Mouse (Mus musculus): ENCODE results near the gene Fcer2a. TPM values are rescaled to one million over a fixed set of nuclear protein-coding genes. Genes with fewer than 3 reads are reported as not detected.
A peak's percentile ranks its signal among the peaks of the same experiment; 100 is the strongest.

The Fcer2a gene
- polyA plus RNA-seq (2016; fragmentation: Nextera tagmentation; extraction: Ambion mirVana) = 0.22 and 0.31 TPM in 2 replicates

GRCm38 (mm10) chr8:3694121-3694520 lies at the start of gene Fcer2a:
TSS of gene Fcer2a (minus strand) at chr8:3694175.
- Histone ChIP-seq H3K27me3 (ENCODE audit: insufficient read depth, poor library complexity, severe bottlenecking) (no peaks in the 10 kb centered on the region), H3K9me3 (peaks cover 1% of the 10 kb centered on the region; the same call in 1 of the 2 replicates), H3K4me3 (no peak within 1 kb of the TSS), H3K36me3 (no peaks in the 10 kb centered on the region), H3K27ac (no peak within 1 kb of the TSS), H3K4me1 (replicated peaks) (no peaks in the 10 kb centered on the region)
- no peak for DNase-seq (ENCODE audit: low spot score)
- 87% methylated on average over 3 of the region's 3 CpGs for WGBS

DNA sequence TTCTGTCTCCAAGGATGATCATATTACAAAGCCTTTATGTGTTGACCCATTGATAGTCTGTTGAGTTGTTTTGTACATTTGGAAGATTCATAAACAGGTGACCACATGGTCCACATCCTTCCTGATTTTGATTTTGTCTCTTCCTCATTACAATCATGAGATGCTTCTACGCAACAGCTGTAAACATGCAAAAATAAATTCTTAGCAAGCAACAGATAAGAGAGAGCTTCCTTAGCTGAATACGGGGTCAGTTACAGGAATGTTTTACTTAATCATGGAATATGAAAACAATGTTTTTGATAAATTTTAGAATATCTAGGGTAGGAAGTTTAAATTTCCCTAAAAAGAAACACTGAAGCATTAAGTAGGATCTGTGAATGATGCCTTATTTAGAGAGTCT lies 43.0 kb upstream of the Fcer2a start:
- no peaks in the 10 kb centered on the region for H3K36me3 ChIP-seq
- no peaks in the 10 kb centered on the region for H3K27me3 ChIP-seq (ENCODE audit: insufficient read depth, poor library complexity, severe bottlenecking)
- no peak for DNase-seq (ENCODE audit: low spot score)
- H3K27ac ChIP-seq = no peak overlapping the region
- WGBS = 88% methylated on average over 2 of the region's 2 CpGs
- H3K4me3 ChIP-seq = no peak overlapping the region
- H3K9me3 ChIP-seq = no peaks in the 10 kb centered on the region
- H3K4me1 ChIP-seq (replicated peaks) = no peaks in the 10 kb centered on the region

DNA sequence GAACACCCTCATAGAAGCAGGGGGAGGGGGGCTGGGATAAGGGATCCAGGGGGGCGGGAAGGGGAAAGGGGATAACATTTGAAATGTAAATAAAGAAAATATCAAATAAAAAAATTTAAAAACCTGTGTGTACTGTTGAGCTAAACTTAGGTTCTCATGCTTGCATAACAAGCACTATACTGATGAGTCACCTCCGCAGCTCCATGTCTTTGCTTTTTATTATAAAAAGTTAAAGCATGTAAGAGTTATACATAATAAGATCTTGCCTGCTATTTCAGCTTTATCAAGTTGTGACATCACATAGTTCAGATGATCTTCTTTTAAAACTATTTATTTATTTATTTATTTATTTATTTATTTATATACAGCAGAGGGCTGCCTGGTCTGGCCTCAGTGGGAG lies 41.6 kb upstream of the Fcer2a start:
- H3K4me1 ChIP-seq (replicated peaks) = no peaks in the 10 kb centered on the region
- no peaks in the 10 kb centered on the region for H3K36me3 ChIP-seq
- H3K27ac ChIP-seq = no peak overlapping the region
- H3K9me3 ChIP-seq = no peaks in the 10 kb centered on the region
- no peaks in the 10 kb centered on the region for H3K27me3 ChIP-seq (ENCODE audit: insufficient read depth, poor library complexity, severe bottlenecking)
- 90% methylated on average over 2 of the region's 2 CpGs for WGBS
- H3K4me3 ChIP-seq = no peak overlapping the region
- no peak for DNase-seq (ENCODE audit: low spot score)

GRCm38 (mm10) chr8:3734084-3734483 lies 40.1 kb upstream of the Fcer2a start:
- WGBS = 48% methylated on average over 1 of the region's 1 CpGs
- Histone ChIP-seq H3K9me3 (peaks cover under 1% of the 10 kb centered on the region; the same call in 1 of the 2 replicates), H3K36me3 (no peaks in the 10 kb centered on the region), H3K4me3 (no peak overlapping the region), H3K27ac (no peak overlapping the region), H3K4me1 (replicated peaks) (no peaks in the 10 kb centered on the region), H3K27me3 (ENCODE audit: insufficient read depth, poor library complexity, severe bottlenecking) (no peaks in the 10 kb centered on the region)
- DNase-seq (ENCODE audit: low spot score) = no peak

GRCm38 (mm10) chr8:3721041-3721440 lies 27.1 kb upstream of the Fcer2a start:
- Histone ChIP-seq H3K4me1 (replicated peaks) (0 out of 2 replicates have a peak, but pooled peaks cover 3% of the 10 kb centered on the region), H3K27me3 (ENCODE audit: insufficient read depth, poor library complexity, severe bottlenecking) (no peaks in the 10 kb centered on the region), H3K27ac (no peak overlapping the region), H3K4me3 (no peak overlapping the region), H3K9me3 (no peaks in the 10 kb centered on the region), H3K36me3 (no peaks in the 10 kb centered on the region)
- 69% methylated on average over 1 of the region's 1 CpGs for WGBS
- no peak for DNase-seq (ENCODE audit: low spot score)

DNA sequence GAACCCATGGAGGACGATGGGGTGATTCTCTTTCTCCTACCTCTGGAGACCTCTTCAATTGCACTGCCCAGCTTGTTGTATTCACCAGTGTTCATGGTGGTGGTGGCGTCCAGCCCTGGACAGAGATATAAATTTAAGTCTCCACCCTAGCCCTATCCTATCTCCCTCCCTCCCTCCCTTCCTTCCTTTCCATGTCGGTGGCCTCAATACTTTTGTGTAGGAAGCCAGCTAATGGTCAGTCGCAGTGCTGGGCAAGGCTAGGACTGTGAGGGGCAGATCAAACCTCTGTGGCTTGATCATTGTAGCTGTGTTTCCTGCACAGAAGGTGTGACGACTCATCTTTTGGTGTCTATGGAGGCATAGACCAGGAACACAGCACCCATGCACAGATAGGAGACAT lies 26.6 kb upstream of the Fcer2a start, which contains the start of gene Clec4g:
TSS of gene Clec4g (minus strand) at position 101 of the 400 bp plus-strand sequence.
- WGBS = 82% methylated on average over 5 of the region's 5 CpGs
- no peak within 1 kb of the TSS for H3K27ac ChIP-seq
- no peaks in the 10 kb centered on the region for H3K27me3 ChIP-seq (ENCODE audit: insufficient read depth, poor library complexity, severe bottlenecking)
- no peaks in the 10 kb centered on the region for H3K9me3 ChIP-seq
- H3K4me3 ChIP-seq = no peak within 1 kb of the TSS
- H3K4me1 ChIP-seq (replicated peaks) = 0 out of 2 replicates have a peak, but pooled peaks cover 3% of the 10 kb centered on the region
- DNase-seq (ENCODE audit: low spot score) = no peak
- H3K36me3 ChIP-seq = no peaks in the 10 kb centered on the region

DNA sequence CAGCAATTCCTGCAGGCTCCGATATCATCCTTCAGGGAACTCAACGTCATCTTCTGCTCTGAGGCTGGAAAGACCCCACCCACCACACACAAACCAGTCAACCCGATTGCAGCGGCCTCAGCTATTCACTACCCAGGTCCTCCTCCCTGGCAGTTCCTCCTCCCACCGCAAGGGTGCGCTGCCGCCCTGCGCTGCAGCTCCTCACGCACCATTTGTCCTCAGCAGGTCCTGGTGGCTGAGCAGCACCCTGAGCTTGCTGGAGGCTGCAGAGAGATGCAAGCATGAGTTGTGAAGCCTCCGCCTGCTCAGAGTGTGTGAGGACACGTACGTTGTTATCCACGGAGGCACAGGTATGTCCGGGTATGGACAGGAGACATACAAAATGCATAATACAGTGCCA lies 24.6 kb upstream of the Fcer2a start:
- Histone ChIP-seq H3K27me3 (ENCODE audit: insufficient read depth, poor library complexity, severe bottlenecking) (no peaks in the 10 kb centered on the region), H3K4me3 (no peak overlapping the region), H3K4me1 (replicated peaks) (0 out of 2 replicates have a peak, but pooled peaks cover 3% of the 10 kb centered on the region), H3K36me3 (no peaks in the 10 kb centered on the region), H3K9me3 (no peaks in the 10 kb centered on the region), H3K27ac (no peak overlapping the region)
- DNase-seq (ENCODE audit: low spot score) = peak; percentile 58
- WGBS = 17% methylated on average over 14 of the region's 14 CpGs

- H3K4me3 ChIP-seq = no peak overlapping the region
- no peaks in the 10 kb centered on the region for H3K27me3 ChIP-seq (ENCODE audit: insufficient read depth, poor library complexity, severe bottlenecking)
- H3K9me3 ChIP-seq = no peaks in the 10 kb centered on the region
- H3K4me1 ChIP-seq (replicated peaks) = 0 out of 2 replicates have a peak, but pooled peaks cover 3% of the 10 kb centered on the region
- no peak overlapping the region for H3K27ac ChIP-seq
- DNase-seq (ENCODE audit: low spot score) = no peak
- H3K36me3 ChIP-seq = no peaks in the 10 kb centered on the region
- 85% methylated on average over 12 of the region's 12 CpGs for WGBS
Observed at GRCm38 (mm10) chr8:3717321-3717954, 23.5 kb upstream of the Fcer2a start.

- Histone ChIP-seq H3K9me3 (no peaks in the 10 kb centered on the region), H3K4me1 (replicated peaks) (no peaks in the 10 kb centered on the region), H3K27ac (no peak overlapping the region), H3K4me3 (no peak overlapping the region), H3K27me3 (ENCODE audit: insufficient read depth, poor library complexity, severe bottlenecking) (no peaks in the 10 kb centered on the region), H3K36me3 (no peaks in the 10 kb centered on the region)
- 65% methylated on average over 2 of the region's 2 CpGs for WGBS
- DNase-seq (ENCODE audit: low spot score) = no peak
Observed at GRCm38 (mm10) chr8:3711646-3712045, 17.7 kb upstream of the Fcer2a start.

- H3K36me3 ChIP-seq = no peaks in the 10 kb centered on the region
- DNase-seq (ENCODE audit: low spot score) = no peak
- 88% methylated on average over 3 of the region's 3 CpGs for WGBS
- no peak overlapping the region for H3K4me3 ChIP-seq
- H3K27me3 ChIP-seq (ENCODE audit: insufficient read depth, poor library complexity, severe bottlenecking) = no peaks in the 10 kb centered on the region
- no peaks in the 10 kb centered on the region for H3K9me3 ChIP-seq
- H3K27ac ChIP-seq = no peak overlapping the region
- no peaks in the 10 kb centered on the region for H3K4me1 ChIP-seq (replicated peaks)
Observed at GRCm38 (mm10) chr8:3710312-3710711, 16.3 kb upstream of the Fcer2a start.

DNA sequence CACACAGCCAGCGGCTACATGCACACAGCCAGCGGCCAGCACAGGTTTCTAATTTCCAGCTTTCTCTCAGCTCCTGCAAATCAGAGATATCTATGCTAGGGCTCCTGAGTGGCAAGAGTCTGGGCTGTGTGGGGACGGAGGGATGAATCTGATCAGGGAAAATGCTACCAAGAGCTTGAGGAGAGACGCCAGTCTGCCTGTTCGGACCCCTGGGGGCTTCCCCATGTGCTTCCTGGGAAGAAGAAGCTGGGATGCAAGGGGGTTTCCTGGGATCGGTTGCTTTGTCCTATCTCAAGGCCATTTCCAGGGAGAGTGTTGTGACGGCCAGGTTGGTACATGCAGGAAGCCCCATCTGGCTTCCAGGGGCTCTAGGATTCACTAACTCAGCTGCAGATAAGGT lies 13.6 kb upstream of the Fcer2a start:
- 66% methylated on average over 7 of the region's 7 CpGs for WGBS
- H3K27ac ChIP-seq = no peak overlapping the region
- no peaks in the 10 kb centered on the region for H3K36me3 ChIP-seq
- H3K4me3 ChIP-seq = no peak overlapping the region
- H3K27me3 ChIP-seq (ENCODE audit: insufficient read depth, poor library complexity, severe bottlenecking) = no peaks in the 10 kb centered on the region
- no peaks in the 10 kb centered on the region for H3K4me1 ChIP-seq (replicated peaks)
- H3K9me3 ChIP-seq = no peaks in the 10 kb centered on the region
- DNase-seq (ENCODE audit: low spot score) = no peak

DNA sequence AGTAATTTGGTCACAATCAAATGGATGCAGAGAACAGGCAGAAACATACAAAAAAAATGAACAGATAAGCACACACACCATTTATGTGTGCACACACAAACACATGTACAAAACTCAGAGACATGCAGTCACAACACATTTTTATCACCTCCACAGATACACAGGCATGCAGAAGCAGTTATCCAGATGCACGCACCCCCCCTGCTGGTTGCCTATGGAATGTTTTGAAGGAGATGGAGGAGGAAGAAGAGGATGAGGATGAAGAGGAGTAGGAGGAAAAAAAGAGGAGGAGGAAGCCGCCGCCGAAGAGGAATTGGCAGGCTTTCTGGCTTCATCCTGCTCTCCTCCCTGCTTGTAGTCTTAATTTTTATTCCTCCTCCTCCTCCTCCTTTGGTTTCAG lies 11.7 kb upstream of the Fcer2a start:
- Histone ChIP-seq H3K27me3 (ENCODE audit: insufficient read depth, poor library complexity, severe bottlenecking) (no peaks in the 10 kb centered on the region), H3K9me3 (no peaks in the 10 kb centered on the region), H3K36me3 (no peaks in the 10 kb centered on the region), H3K27ac (no peak overlapping the region), H3K4me3 (no peak overlapping the region), H3K4me1 (replicated peaks) (no peaks in the 10 kb centered on the region)
- WGBS = 52% methylated on average over 4 of the region's 4 CpGs
- peak; percentile 10 for DNase-seq (ENCODE audit: low spot score)

- Histone ChIP-seq H3K27ac (no peak overlapping the region), H3K27me3 (ENCODE audit: insufficient read depth, poor library complexity, severe bottlenecking) (no peaks in the 10 kb centered on the region), H3K4me1 (replicated peaks) (no peaks in the 10 kb centered on the region), H3K9me3 (peaks cover 5% of the 10 kb centered on the region; the same call in 1 of the 2 replicates), H3K36me3 (no peaks in the 10 kb centered on the region), H3K4me3 (no peak overlapping the region)
- 87% methylated on average over 1 of the region's 1 CpGs for WGBS
- DNase-seq (ENCODE audit: low spot score) = no peak
Observed at GRCm38 (mm10) chr8:3701491-3701890, 7.5 kb upstream of the Fcer2a start.
